7 mouse cellular contexts compared by ENCODE assay signal in genomic region chr10:115315473-115316171, GRCm38 (mm10). TPM values are rescaled to one million over a fixed set of nuclear protein-coding genes. Genes with fewer than 3 reads are reported as not detected.
DNase-seq lines count a peak whose midpoint lies in the region; ATAC-seq lines count a peak whose summit lies in the region.

Gene Rab21 (minus strand): TSS chr10:115315594.

- no peaks in the 10 kb centered on the region for H3K36me3 ChIP-seq in intestine, embryonic 16.5 days (ENCODE audit: control insufficient read depth, insufficient read depth, low read length)
- H3K36me3 ChIP-seq in midbrain, embryonic 11.5 days (ENCODE audit: control insufficient read depth, insufficient read depth, low read length): no peaks in the 10 kb centered on the region

- H3K27me3 ChIP-seq in intestine, embryonic 16.5 days (replicated peaks; ENCODE audit: control insufficient read depth, insufficient read depth, low read length): no peaks in the 10 kb centered on the region
- no peaks in the 10 kb centered on the region for H3K27me3 ChIP-seq in midbrain, embryonic 11.5 days (ENCODE audit: control insufficient read depth, insufficient read depth, low read length)

- peak within 1 kb of the TSS; percentile 95 for H3K4me3 ChIP-seq in intestine, embryonic 16.5 days (ENCODE audit: low read length)
- H3K4me3 ChIP-seq in midbrain, embryonic 11.5 days (ENCODE audit: low read depth, low read length): peak within 1 kb of the TSS; percentile 93

- H3K9me3 ChIP-seq in intestine, embryonic 16.5 days (ENCODE audit: control insufficient read depth, low read length): no peaks in the 10 kb centered on the region
- no peaks in the 10 kb centered on the region for H3K9me3 ChIP-seq in midbrain, embryonic 11.5 days (ENCODE audit: control insufficient read depth, low read length)

- peaks cover 24% of the 10 kb centered on the region for H3K4me1 ChIP-seq in intestine, embryonic 16.5 days (ENCODE audit: control insufficient read depth, insufficient read depth, low read length)
- peaks cover 11% of the 10 kb centered on the region for H3K4me1 ChIP-seq in midbrain, embryonic 11.5 days (ENCODE audit: control insufficient read depth, insufficient read depth, low read length)

- peak within 1 kb of the TSS; percentile 98 for H3K9ac ChIP-seq in intestine, embryonic 16.5 days (ENCODE audit: low read depth, low read length)
- H3K9ac ChIP-seq in midbrain, embryonic 11.5 days (ENCODE audit: low read length): peak within 1 kb of the TSS; percentile 91

- peak; percentile 87 for ATAC-seq in intestine, embryonic 16.5 days
- ATAC-seq in midbrain, embryonic 11.5 days (ENCODE audit: low FRiP score): peak; percentile 96

- H3K4me2 ChIP-seq in intestine, embryonic 16.5 days (ENCODE audit: low read depth, low read length): peak within 1 kb of the TSS; percentile 83
- H3K4me2 ChIP-seq in midbrain, embryonic 11.5 days: peak within 1 kb of the TSS; percentile 80

- DNase-seq in adrenal gland, adult 2 months: peak; percentile 98
- DNase-seq in embryo, embryonic 11.5 days (ENCODE audit: low read depth, low spot score): peak; percentile 89
- peak; percentile 99 for DNase-seq in gastrocnemius, postnatal 4 days (ENCODE audit: low spot score in 2 of 2)
- DNase-seq in left cerebral cortex, postnatal 36 days (ENCODE audit: low spot score in 2 of 2): peak; percentile 97 to 98
- peak; percentile 100 for DNase-seq in midbrain, embryonic 11.5 days (ENCODE audit: low spot score, missing footprints)
- DNase-seq in skeletal muscle tissue, adult 2 months (ENCODE audit: low read depth, low spot score): peak; percentile 84

- peak within 1 kb of the TSS; percentile 96 for H3K27ac ChIP-seq in intestine, embryonic 16.5 days (ENCODE audit: low read length)
- H3K27ac ChIP-seq in midbrain, embryonic 11.5 days (ENCODE audit: low read depth, low read length): peak within 1 kb of the TSS; percentile 78

- under 1% methylated on average over 45 of the region's 48 CpGs for WGBS in intestine, embryonic 16.5 days
- WGBS in midbrain, embryonic 11.5 days: under 1% methylated on average over 46 of the region's 48 CpGs

- intact Hi-C loops in left cerebral cortex, postnatal 36 days (cut with DNase I): loop anchor here (2.0 kb wide), 1 partner anchor 69 kb away; the partner anchor contains the start of genes Thap2 and Zfc3h1

RNA-seq across cellular contexts. Expression of gene Rab21, which starts in this region (rescaled TPM):
- total RNA-seq in adrenal gland, adult 2 months (2021): 10 to 100 TPM; 51.2 to 53.6 TPM
- 63.1 and 64.0 TPM in 2 replicates for polyA plus RNA-seq in adrenal gland, adult 2 months (2012; rRNA removed)
- total RNA-seq in gastrocnemius, postnatal 4 days (2021): 10 to 100 TPM; 26.4 to 27.1 TPM
- polyA plus RNA-seq in intestine, embryonic 16.5 days (2015; fragmentation: Nextera tagmentation; extraction: Ambion mirVana): 4.7 and 5.1 TPM in 2 replicates
- total RNA-seq in left cerebral cortex, postnatal 36 days (2021): 10 to 100 TPM; 51.6 to 53.7 TPM
- polyA plus RNA-seq in midbrain, embryonic 11.5 days (2014; fragmentation: Nextera tagmentation; extraction: Ambion mirVana): 9.7 and 9.8 TPM in 2 replicates

Comparison
In these comparisons a context has a peak if more than half of its experiments do, and no peak if none do; other contexts are left out.
1. Peak in every context shown above with its lines: DNase-seq, ATAC-seq, H3K4me3 ChIP-seq and H3K27ac ChIP-seq.